Mouse (Mus musculus): ENCODE results near the gene Ebpl. TPM values are rescaled to one million over a fixed set of nuclear protein-coding genes. Genes with fewer than 3 reads are reported as not detected.

Gene Ebpl
- polyA plus RNA-seq, 1 experiment from 2014 or later = 10.2 TPM

GRCm38 (mm10) chr14:61299810-61300209 is 60.4 kb downstream of the Ebpl start:
- ATAC-seq (ENCODE audit: insufficient number of reproducible peaks, low FRiP score, low TSS enrichment, low read depth) (no peak), DNase-seq (ENCODE audit: low spot score) (no peak)
- no peak overlapping the region for H3K4me2 ChIP-seq (ENCODE audit: low read depth, severe bottlenecking)
- no peaks in the 10 kb centered on the region for H3K36me3 ChIP-seq (ENCODE audit: control insufficient read depth, insufficient read depth, low read length)
- H3K4me3 ChIP-seq (ENCODE audit: low read depth, low read length) = no peak overlapping the region
- no peaks in the 10 kb centered on the region for H3K4me1 ChIP-seq (ENCODE audit: control insufficient read depth, insufficient read depth, low read length)
- WGBS = 84% methylated on average over 6 of the region's 6 CpGs
- H3K27ac ChIP-seq (replicated peaks; ENCODE audit: low read depth, low read length) = no peak overlapping the region
- H3K27me3 ChIP-seq (ENCODE audit: control insufficient read depth, insufficient read depth, low read length) = no peaks in the 10 kb centered on the region
- no peak overlapping the region for H3K9ac ChIP-seq (ENCODE audit: low read length)
- no peaks in the 10 kb centered on the region for H3K9me3 ChIP-seq (ENCODE audit: control insufficient read depth, low read length)

- no peaks in the 10 kb centered on the region for H3K36me3 ChIP-seq (ENCODE audit: control insufficient read depth, insufficient read depth, low read length)
- H3K9me3 ChIP-seq (ENCODE audit: control insufficient read depth, low read length) = no peaks in the 10 kb centered on the region
- H3K27ac ChIP-seq (replicated peaks; ENCODE audit: low read depth, low read length) = no peak overlapping the region
- WGBS = 17% methylated on average over 6 of the region's 6 CpGs
- no peak overlapping the region for H3K4me3 ChIP-seq (ENCODE audit: low read depth, low read length)
- no peak overlapping the region for H3K4me2 ChIP-seq (ENCODE audit: low read depth, severe bottlenecking)
- H3K27me3 ChIP-seq (ENCODE audit: control insufficient read depth, insufficient read depth, low read length) = no peaks in the 10 kb centered on the region
- H3K9ac ChIP-seq (ENCODE audit: low read length) = no peak overlapping the region
- no peaks in the 10 kb centered on the region for H3K4me1 ChIP-seq (ENCODE audit: control insufficient read depth, insufficient read depth, low read length)
- ATAC-seq (ENCODE audit: insufficient number of reproducible peaks, low FRiP score, low TSS enrichment, low read depth) = no peak
- peak; percentile 80 for DNase-seq (ENCODE audit: low spot score)
Measured at GRCm38 (mm10) chr14:61294738-61295079, 65.5 kb downstream of the Ebpl start.

DNA sequence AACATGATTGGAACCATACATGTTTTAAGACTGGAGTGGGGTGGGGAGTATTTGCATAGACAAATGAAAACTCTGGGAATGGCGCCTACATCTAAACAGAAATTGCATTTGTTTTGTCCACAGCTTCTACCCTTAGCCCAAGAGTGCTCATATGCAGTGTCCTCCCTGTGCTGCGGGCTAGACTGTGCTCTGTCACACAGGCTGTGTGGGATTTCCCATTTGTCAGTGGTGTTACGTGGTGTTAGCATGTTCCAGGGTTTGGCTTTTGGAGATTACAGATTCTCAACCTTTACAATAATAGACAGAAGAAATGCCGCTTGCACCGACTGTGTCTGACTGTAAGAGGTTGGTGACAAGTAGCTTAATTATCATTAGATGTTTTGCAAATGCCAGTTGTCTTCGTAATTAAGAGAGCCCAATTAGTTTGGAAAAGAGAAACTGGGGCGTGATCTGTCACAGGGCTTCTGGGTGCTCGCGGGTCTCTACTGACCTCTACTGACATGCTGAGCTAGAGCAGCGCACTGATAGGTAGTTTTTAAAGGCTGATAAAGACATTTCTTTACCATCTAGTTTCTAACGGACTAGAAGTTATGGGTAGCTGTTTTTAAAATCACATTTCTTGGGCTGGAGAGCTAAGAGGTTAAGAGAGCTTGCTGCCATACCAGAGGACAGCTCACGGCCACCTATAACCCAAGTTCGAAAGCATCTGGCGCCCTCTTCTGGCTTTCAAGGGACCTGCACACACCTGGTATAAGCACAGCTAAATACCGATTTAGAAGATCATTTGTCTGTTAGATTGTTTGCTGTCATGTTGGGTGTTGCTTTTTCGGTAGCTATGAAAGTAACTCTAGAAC is 66.1 kb downstream of the Ebpl start:
- H3K36me3 ChIP-seq (ENCODE audit: control insufficient read depth, insufficient read depth, low read length) = no peaks in the 10 kb centered on the region
- H3K9ac ChIP-seq (ENCODE audit: low read length) = no peak overlapping the region
- no peak for ATAC-seq (ENCODE audit: insufficient number of reproducible peaks, low FRiP score, low TSS enrichment, low read depth)
- H3K27me3 ChIP-seq (ENCODE audit: control insufficient read depth, insufficient read depth, low read length) = no peaks in the 10 kb centered on the region
- no peaks in the 10 kb centered on the region for H3K9me3 ChIP-seq (ENCODE audit: control insufficient read depth, low read length)
- no peak overlapping the region for H3K4me3 ChIP-seq (ENCODE audit: low read depth, low read length)
- H3K4me1 ChIP-seq (ENCODE audit: control insufficient read depth, insufficient read depth, low read length) = no peaks in the 10 kb centered on the region
- no peak overlapping the region for H3K4me2 ChIP-seq (ENCODE audit: low read depth, severe bottlenecking)
- no peak overlapping the region for H3K27ac ChIP-seq (replicated peaks; ENCODE audit: low read depth, low read length)
- DNase-seq (ENCODE audit: low spot score) = peak; percentile 61
- 45% methylated on average over 16 of the region's 16 CpGs for WGBS

GRCm38 (mm10) chr14:61290664-61291063 is 69.6 kb downstream of the Ebpl start:
- Histone ChIP-seq H3K27me3 (ENCODE audit: control insufficient read depth, insufficient read depth, low read length) (no peaks in the 10 kb centered on the region), H3K36me3 (ENCODE audit: control insufficient read depth, insufficient read depth, low read length) (no peaks in the 10 kb centered on the region), H3K9ac (ENCODE audit: low read length) (no peak overlapping the region), H3K27ac (replicated peaks; ENCODE audit: low read depth, low read length) (no peak overlapping the region), H3K4me3 (ENCODE audit: low read depth, low read length) (no peak overlapping the region), H3K9me3 (ENCODE audit: control insufficient read depth, low read length) (no peaks in the 10 kb centered on the region), H3K4me2 (ENCODE audit: low read depth, severe bottlenecking) (no peak overlapping the region), H3K4me1 (ENCODE audit: control insufficient read depth, insufficient read depth, low read length) (no peaks in the 10 kb centered on the region)
- ATAC-seq (ENCODE audit: insufficient number of reproducible peaks, low FRiP score, low TSS enrichment, low read depth) (no peak), DNase-seq (ENCODE audit: low spot score) (no peak)
- 84% methylated on average over 3 of the region's 3 CpGs for WGBS

- DNase-seq (ENCODE audit: low spot score) (no peak), ATAC-seq (ENCODE audit: insufficient number of reproducible peaks, low FRiP score, low TSS enrichment, low read depth) (no peak)
- Histone ChIP-seq H3K27me3 (ENCODE audit: control insufficient read depth, insufficient read depth, low read length) (no peaks in the 10 kb centered on the region), H3K9ac (ENCODE audit: low read length) (no peak overlapping the region), H3K27ac (replicated peaks; ENCODE audit: low read depth, low read length) (no peak overlapping the region), H3K4me3 (ENCODE audit: low read depth, low read length) (no peak overlapping the region), H3K4me2 (ENCODE audit: low read depth, severe bottlenecking) (no peak overlapping the region), H3K36me3 (ENCODE audit: control insufficient read depth, insufficient read depth, low read length) (no peaks in the 10 kb centered on the region), H3K9me3 (ENCODE audit: control insufficient read depth, low read length) (no peaks in the 10 kb centered on the region), H3K4me1 (ENCODE audit: control insufficient read depth, insufficient read depth, low read length) (no peaks in the 10 kb centered on the region)
- 67% methylated on average over 19 of the region's 19 CpGs for whole genome bisulfite sequencing
Measured at GRCm38 (mm10) chr14:61288606-61289286, 71.5 kb downstream of the Ebpl start.

Other genes starting within 250 kb of the Ebpl start
- gene Sacs, start 222.0 kb downstream of the Ebpl start, polyA plus RNA-seq (2014; fragmentation: Nextera tagmentation; extraction: Ambion mirVana) = 3.1 and 3.5 TPM in 2 replicates
- 1.4 and 1.7 TPM in 2 replicates for gene Sgcg, start 101.9 kb downstream of the Ebpl start, polyA plus RNA-seq (2014; fragmentation: Nextera tagmentation; extraction: Ambion mirVana)
- gene Arl11, start 50.7 kb downstream of the Ebpl start, polyA plus RNA-seq (2014; fragmentation: Nextera tagmentation; extraction: Ambion mirVana) = 0.23 TPM in 1 of 2 replicates, not detected in the other
- 86.0 and 88.6 TPM in 2 replicates for gene Kpna3, start 79.4 kb upstream of the Ebpl start, polyA plus RNA-seq (2014; fragmentation: Nextera tagmentation; extraction: Ambion mirVana)
- gene Spryd7, start 196.4 kb upstream of the Ebpl start, polyA plus RNA-seq (2014; fragmentation: Nextera tagmentation; extraction: Ambion mirVana) = 14.4 and 15.4 TPM in 2 replicates
- 16.8 and 19.2 TPM in 2 replicates for gene Trim13, start 237.8 kb upstream of the Ebpl start, polyA plus RNA-seq (2014; fragmentation: Nextera tagmentation; extraction: Ambion mirVana)
- gene Kcnrg, start 247.0 kb upstream of the Ebpl start, polyA plus RNA-seq (2014; fragmentation: Nextera tagmentation; extraction: Ambion mirVana) = 0.79 TPM in 2 replicates